Mouse (Mus musculus) C2C12 (cell line): ENCODE measurements around the gene Kcnj9. TPM values are rescaled to one million over a fixed set of nuclear protein-coding genes. Genes with fewer than 3 reads are reported as not detected.
A peak's percentile ranks its signal among the peaks of the same experiment; 100 is the strongest.

Source experiments
- H3K27me3 ChIP-seq: one replicate; pipeline ENCODE4 v1.6.1; 2011; ENCODE audit not compliant: control insufficient read depth, insufficient read depth, insufficient read length
- H3K36me3 ChIP-seq: one replicate; pipeline ENCODE4 v1.6.1; 2011; ENCODE audit not compliant: control insufficient read depth, insufficient read depth
- H3K4me3 ChIP-seq: one replicate; pipeline ENCODE4 v1.5.1; 2011; ENCODE audit warnings: mild to moderate bottlenecking, control low read depth; ENCODE audit not compliant: poor library complexity, insufficient read depth, severe bottlenecking
- H3K79me2 ChIP-seq: one replicate; pipeline ENCODE4 v1.6.1; 2011; ENCODE audit not compliant: control insufficient read depth, insufficient read depth
- H3K79me3 ChIP-seq: one replicate; pipeline ENCODE4 v1.6.1; 2011; ENCODE audit warnings: low read depth, control low read depth
- H3ac ChIP-seq: one replicate; pipeline ENCODE3; 2011; ENCODE audit warnings: low read depth; ENCODE audit not compliant: control insufficient read depth, insufficient read length
- CEBPB ChIP-seq: IDR thresholded peaks from one replicate; pipeline ENCODE4 v1.6.1; 2011; ENCODE audit warnings: low read depth, mild to moderate bottlenecking, control low read depth, moderate library complexity
- CTCF ChIP-seq: IDR thresholded peaks from one replicate; pipeline ENCODE4 v1.5.1; 2011; ENCODE audit not compliant: control insufficient read depth, insufficient read depth, insufficient read length
- FOSL1 ChIP-seq: IDR thresholded peaks from one replicate; pipeline ENCODE4 v1.8.0; 2011; ENCODE audit warnings: mild to moderate bottlenecking, low read length; ENCODE audit not compliant: poor library complexity, insufficient read depth, severe bottlenecking
- MAX ChIP-seq: IDR thresholded peaks from one replicate; pipeline ENCODE4 v1.6.1; 2011; ENCODE audit warnings: mild to moderate bottlenecking, control low read depth
- MYOD1 ChIP-seq: IDR thresholded peaks from one replicate; pipeline ENCODE4 v1.6.1; 2011; ENCODE audit warnings: low read depth; ENCODE audit not compliant: control insufficient read depth, insufficient read length
- MYOG ChIP-seq: IDR thresholded peaks from one replicate; pipeline ENCODE4 v1.6.1; 2011; ENCODE audit not compliant: control insufficient read depth, insufficient read length; ENCODE audit errors: extremely low read depth
- USF1 ChIP-seq: IDR thresholded peaks from one replicate; pipeline ENCODE4 v1.6.1; 2011; ENCODE audit warnings: low read depth, mild to moderate bottlenecking, control low read depth, moderate library complexity
- polyA plus RNA-seq: library from polyadenylated mRNA; unstranded; fragments of >200 nt; fragmentation: generic; extraction: Trizol; gene quantifications from one replicate; pipeline ENCODE4 v1.2.1, GENCODE M21; 2012; ENCODE audit warnings: missing spikeins

The Kcnj9 gene
- polyA plus RNA-seq, 1 experiment, result 0.06 TPM

DNA sequence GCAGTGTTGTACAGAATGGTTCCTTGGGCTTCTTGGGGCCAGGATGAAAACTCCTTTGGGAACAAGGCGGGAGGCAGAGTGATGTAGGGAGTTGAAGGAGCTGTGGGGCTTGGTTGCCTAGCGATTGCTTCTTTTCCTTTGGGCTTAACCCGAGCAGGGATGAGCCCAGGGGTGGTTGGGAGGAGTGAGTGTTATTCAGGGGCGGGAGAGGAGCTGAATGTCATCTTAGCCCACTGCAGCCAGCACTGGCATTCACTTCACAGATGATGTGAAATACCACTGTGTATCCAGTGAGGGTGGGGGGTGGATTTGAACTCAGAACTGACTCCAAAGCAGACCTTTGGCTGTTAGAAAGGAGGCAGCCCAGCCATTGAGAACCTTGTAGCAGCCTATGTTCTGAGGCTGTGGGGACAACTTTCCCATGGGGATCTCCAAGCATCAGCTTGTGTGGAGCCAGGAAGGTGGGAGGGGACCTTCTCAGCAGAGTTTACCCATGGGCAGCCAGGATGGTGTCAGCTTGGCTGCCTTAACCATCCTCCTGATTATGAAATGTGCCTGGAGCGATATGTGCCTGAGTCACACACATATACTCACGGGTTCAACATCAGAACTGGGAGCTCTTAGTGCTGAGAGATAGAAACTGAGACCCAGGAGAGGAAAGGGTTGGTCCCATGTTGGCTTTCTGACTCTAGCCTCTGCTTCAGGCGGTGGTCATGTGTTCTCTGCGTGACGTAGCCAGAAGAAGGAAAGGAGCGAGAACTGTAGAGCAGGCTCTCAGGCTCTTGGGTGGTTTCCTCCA lies 15.3 kb downstream of the Kcnj9 start:
- Histone ChIP-seq H3K79me3 (peaks cover 7% of the 10 kb centered on the region), H3ac (no peak overlapping the region), H3K36me3 (no peaks in the 10 kb centered on the region), H3K79me2 (peaks cover 16% of the 10 kb centered on the region), H3K4me3 (no peak overlapping the region), H3K27me3 (no peaks in the 10 kb centered on the region)
- TF ChIP-seq USF1, result no peak

- no peak for TF ChIP-seq FOSL1
- TF ChIP-seq MYOD1, result no peak
- no peak for TF ChIP-seq CTCF
- TF ChIP-seq USF1, result no peak
- TF ChIP-seq CEBPB, result no peak
- TF ChIP-seq MAX, result no peak
- no peak for TF ChIP-seq MYOG
- no peaks in the 10 kb centered on the region for H3K27me3 ChIP-seq
- H3K79me3 ChIP-seq, result peaks cover 7% of the 10 kb centered on the region
- peaks cover 16% of the 10 kb centered on the region for H3K79me2 ChIP-seq
- peak overlapping the region; percentile 86 for H3ac ChIP-seq
- H3K4me3 ChIP-seq, result peak overlapping the region; percentile 59
- no peaks in the 10 kb centered on the region for H3K36me3 ChIP-seq
Observed at GRCm38 (mm10) chr1:172312768-172313561, 16.2 kb downstream of the Kcnj9 start.

DNA sequence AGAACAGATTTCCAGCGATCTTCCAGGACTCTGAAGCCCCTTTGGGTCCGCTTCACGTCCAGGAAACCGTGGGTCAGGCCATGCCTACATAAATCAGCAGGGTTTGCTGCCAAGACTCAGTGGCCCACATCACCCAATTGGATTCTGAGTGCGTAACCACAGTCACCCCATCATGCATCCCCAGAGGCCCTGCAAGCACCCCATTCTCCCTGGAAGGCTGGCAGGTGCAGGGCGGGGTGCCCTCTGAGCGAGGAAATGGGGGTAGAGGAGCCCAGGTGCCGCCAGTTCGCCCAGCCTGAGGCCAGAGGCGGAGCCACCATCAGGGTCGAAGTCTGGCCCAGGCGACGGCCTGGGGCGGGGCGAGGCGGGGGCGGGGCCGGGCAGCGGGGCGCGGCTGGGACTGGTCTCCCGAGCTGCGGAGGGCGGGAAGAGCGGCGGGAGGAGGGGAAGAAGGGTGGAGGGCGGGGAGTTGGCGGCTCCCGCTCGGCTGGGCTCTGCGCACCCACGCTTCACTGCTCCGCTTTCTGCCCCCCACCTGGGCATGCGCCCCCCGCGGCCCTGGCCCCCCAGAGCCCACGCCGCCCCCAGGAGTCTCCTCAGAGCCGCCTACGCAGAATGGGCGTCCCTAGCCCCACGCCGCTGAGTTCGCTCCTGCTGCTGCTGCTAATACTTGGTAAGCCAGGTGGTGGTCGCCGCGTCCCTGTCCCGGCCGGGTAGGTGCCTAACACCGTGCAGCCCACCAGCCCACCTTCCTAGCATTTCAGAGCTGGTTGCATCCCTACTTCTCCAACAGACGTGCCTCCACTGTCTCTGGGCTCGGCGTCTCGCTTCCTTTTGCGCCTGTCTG lies 17.0 kb downstream of the Kcnj9 start:
- peak overlapping the region; percentile 86 for H3ac ChIP-seq
- TF ChIP-seq FOSL1 (no peak), MAX (no peak), MYOG (no peak), CEBPB (no peak), CTCF (no peak), USF1 (no peak), MYOD1 (no peak)
- peaks cover 7% of the 10 kb centered on the region for H3K79me3 ChIP-seq
- H3K4me3 ChIP-seq, result peak overlapping the region; percentile 59
- no peaks in the 10 kb centered on the region for H3K27me3 ChIP-seq
- H3K36me3 ChIP-seq, result no peaks in the 10 kb centered on the region
- peaks cover 16% of the 10 kb centered on the region for H3K79me2 ChIP-seq

DNA sequence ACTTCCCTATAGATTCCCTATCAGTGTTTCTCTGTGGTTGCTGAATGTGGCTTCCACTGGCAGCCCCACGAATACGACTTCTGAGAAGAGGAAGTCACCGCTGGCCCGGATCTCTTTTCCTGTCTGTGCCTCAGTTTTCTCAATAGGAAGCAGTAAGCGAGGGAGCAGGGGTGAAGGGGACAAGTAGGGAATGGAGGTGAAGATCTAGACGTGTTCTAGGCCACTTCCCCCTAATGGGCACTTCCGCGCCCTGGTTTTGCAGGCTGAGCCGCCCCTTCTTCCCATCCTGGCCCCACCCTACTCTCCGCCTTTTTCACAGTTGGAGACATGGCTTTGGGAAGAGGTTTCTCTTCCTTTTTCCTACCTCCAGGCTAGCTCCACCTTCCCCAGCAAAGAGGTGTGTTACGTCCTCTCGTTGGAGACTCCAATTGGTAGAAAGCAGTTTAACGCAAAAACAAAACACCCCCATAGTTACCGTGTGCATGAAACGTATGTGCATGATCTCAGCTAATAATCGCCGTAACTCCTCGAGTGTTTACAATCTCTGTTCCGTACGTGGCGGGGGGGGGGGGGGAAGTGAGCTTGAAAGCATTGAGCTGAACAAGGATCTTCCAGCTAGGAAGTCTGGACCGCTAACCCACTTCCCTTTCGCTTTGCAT lies 17.7 kb downstream of the Kcnj9 start:
- Histone ChIP-seq H3K27me3 (no peaks in the 10 kb centered on the region), H3K79me2 (peaks cover 16% of the 10 kb centered on the region), H3ac (no peak overlapping the region), H3K36me3 (no peaks in the 10 kb centered on the region), H3K4me3 (peak overlapping the region; percentile 59), H3K79me3 (peaks cover 7% of the 10 kb centered on the region)
- TF ChIP-seq MYOD1 (no peak), FOSL1 (no peak), CTCF (no peak), MAX (no peak), MYOG (no peak), CEBPB (no peak), USF1 (no peak)

DNA sequence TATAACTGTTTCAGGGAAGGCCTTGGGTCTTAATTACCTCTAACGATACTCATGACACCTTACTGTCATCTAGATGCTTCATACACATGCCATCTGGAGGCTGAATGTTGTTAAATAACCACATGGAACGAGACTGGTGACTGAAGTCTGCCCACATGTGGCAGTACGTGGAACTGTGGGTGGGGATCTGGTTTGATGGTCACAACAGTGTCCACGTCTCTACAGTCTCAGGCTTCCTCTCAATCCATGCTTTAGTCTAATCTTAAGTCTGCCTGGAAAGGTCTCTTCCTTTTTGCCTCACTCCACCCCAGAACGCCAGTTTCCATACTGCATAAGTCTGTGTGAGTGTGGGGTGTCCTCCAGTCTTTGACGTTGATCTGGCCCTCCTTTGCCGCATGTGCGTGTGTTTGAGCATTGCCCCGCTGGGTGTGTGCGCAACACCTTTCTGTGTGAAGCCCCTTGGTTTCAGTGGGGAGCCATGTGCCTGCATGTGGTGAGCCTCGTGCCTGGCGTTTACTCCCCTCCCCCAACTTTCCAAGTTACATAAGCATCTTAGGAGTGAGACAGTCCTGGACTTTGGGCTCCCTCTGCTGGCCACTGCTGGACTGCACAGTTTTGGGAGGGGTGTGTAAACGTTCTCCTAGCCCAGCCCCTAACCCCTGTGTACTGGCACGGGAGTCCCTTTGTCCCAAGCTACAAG lies 19.3 kb downstream of the Kcnj9 start:
- H3K36me3 ChIP-seq, result no peaks in the 10 kb centered on the region

More for the DNA sequence above, 19.3 kb downstream of the Kcnj9 start:
- H3K27me3 ChIP-seq, result no peaks in the 10 kb centered on the region
- H3K79me3 ChIP-seq, result peaks cover 3% of the 10 kb centered on the region
- peaks cover 16% of the 10 kb centered on the region for H3K79me2 ChIP-seq
- no peak for TF ChIP-seq CEBPB
- peak; percentile 99 for TF ChIP-seq MAX
- no peak for TF ChIP-seq FOSL1
- TF ChIP-seq MYOG, result no peak
- peak; percentile 16 for TF ChIP-seq MYOD1
- peak; percentile 79 for TF ChIP-seq CTCF
- H3ac ChIP-seq, result peak overlapping the region; percentile 82
- peak overlapping the region; percentile 0 for H3K4me3 ChIP-seq
